Mouse (Mus musculus) heart, adult 11 months (tissue): ENCODE results near the gene A830031A19Rik.

ENCODE experiments used
- DNase-seq: peaks from one replicate; pipeline ENCODE4 v3.0.0; 2022

Gene A830031A19Rik

GRCm38 (mm10) chr11:24095236-24095635, 20.4 kb upstream of the A830031A19Rik start:
- DNase-seq = no peak

DNA sequence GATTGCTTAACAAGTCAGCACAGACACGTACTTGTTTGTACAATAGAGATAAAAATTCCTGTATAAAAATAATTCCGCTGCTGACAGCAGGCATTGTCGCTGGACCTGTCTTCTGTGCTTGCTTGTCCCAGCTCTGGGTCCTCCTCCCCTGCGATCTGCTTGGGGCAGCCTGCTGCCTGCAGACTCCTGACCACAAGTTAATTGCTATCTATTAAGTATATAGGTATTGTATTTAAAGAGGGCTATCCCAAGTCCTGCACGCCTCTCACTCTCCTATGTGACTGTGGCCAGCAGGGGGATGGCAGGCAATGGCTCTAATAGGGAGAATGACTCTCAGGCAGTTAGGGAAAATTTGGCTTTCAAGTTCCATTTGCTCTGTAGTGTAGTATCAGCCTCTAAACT, 19.2 kb upstream of the A830031A19Rik start:
- peak; percentile 73 for DNase-seq

GRCm38 (mm10) chr11:24092618-24093017, 17.8 kb upstream of the A830031A19Rik start:
- DNase-seq = peak; percentile 37

- peak; percentile 48 for DNase-seq
Measured at GRCm38 (mm10) chr11:24091393-24092080, 16.7 kb upstream of the A830031A19Rik start.

DNA sequence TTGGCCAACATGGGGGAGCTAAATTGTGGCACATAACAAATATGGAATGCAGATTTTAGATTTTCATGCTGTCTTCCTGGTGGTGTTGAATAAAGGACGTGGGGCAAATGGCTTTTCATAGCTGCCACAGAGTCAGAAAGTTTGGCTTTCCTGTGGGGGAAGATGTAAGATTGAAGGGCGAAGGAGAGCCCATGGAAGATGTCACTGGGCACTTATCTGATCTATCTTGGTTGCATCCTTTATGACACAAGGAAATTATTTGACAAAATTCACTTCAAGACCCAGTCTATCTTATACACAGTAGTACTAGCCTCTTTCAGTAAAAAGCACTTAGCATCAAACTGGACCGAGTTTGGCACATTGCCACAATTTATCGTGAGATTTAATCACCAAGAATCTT, 15.6 kb upstream of the A830031A19Rik start:
- no peak for DNase-seq

GRCm38 (mm10) chr11:24087069-24087468, 12.2 kb upstream of the A830031A19Rik start:
- DNase-seq = no peak

DNA sequence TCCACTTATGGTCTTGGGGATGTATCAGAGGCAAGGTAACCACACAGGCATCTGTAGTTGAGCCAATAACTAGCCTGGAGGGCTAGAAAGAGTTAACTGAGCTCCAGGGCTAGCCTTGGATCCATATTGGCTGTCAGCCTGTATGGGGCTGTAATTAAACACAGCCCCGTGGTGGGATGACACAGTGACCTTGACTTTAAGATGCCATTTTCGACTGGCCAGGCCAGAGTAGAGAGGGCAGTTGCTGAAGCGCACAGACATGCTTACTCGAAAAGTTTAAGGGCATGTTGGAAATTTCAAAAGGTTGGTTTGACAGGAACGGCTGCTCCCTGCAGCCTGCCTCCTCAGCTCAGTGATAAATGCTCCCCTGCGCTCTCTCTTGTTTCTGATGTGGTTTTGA, 11.1 kb upstream of the A830031A19Rik start:
- no peak for DNase-seq

DNA sequence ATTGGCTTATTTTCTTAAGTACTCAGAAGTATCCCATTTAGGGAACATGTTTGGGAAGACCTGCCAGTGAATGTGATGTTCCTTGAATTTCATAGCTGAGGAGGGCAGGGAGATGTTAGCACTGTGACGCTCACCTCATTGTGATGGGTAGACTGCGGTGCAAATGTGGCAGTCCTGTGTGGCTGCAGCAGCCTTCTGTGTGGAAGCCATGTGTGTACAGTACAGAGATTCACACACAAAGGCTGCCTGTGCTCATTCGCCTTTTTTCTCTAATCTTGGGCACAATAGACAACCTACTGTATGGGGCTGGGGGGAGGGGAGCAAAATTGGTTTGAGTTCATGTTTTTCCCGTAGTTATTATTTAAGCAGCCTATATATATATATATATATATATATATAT, 9.7 kb upstream of the A830031A19Rik start:
- DNase-seq = peak; percentile 42

DNA sequence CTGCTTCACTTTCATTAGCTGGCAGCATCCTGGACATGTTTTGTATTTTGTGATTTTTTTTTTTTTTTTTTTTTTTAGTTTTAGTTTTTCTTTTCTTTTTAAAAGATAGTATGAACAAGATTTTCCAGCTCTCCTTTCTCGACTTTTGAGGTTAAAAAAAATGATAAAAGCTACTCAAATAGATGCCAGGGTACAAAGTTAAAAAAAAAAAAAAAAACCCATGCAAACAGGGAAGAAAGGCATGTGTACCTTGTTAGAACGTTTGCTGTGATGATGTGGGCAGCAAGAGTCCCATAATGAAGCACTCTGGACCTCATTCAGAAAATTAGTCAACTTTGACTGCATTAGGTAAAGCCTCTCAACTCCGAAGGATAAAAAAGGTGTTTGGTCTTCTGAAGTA, 9.2 kb upstream of the A830031A19Rik start:
- DNase-seq = no peak

GRCm38 (mm10) chr11:24083423-24083822, 8.6 kb upstream of the A830031A19Rik start:
- no peak for DNase-seq

DNA sequence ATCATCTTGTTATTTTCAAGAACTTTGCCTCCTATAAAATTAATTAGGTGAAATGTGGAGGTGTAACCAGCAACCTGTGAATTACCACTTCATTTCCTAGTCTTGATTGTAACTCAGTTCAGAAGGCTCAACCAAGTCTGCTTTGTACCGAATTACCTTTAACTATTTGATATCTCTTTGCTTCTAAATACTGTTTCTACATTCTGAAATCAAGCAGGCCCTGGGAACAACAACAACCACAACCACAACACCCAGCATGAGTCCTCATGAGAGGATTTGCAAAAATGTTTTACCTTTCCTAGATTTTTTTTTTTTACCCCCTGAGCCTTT, 8.2 kb upstream of the A830031A19Rik start:
- DNase-seq = no peak

DNA sequence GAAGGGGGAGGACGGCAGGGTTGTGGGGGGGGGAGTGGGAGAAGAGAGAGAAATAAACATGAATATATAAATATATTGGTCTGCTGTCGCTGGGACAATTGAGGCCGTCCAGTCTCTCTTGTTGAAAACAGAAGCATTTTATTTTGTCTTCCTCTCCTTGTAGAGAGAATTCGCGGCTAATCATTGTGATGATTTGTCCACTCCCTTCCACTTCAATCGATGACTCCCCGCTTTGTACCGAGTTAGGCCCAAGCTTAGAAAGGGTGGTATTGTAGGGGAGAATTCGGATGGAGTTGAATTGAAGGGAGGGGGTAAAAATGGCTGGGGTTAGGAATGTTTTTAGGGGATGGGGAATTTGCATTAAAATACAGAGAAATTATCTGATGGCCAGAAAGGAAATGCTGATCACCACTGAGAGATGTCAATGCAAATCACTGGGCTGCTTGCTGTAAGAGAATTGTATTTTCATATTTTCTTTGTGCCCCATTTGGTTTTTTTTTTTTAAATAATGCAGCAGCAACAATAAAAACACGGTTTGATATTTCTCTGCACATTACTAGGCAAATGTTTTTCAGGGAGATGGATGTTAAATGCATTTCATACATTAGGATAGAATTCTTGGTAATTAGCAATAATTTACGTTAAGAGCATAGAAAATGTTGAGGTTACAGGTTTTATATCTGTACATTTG, 7.7 kb upstream of the A830031A19Rik start:
- DNase-seq = no peak

GRCm38 (mm10) chr11:24081687-24082384, 7.0 kb upstream of the A830031A19Rik start:
- DNase-seq = peak; percentile 81

DNA sequence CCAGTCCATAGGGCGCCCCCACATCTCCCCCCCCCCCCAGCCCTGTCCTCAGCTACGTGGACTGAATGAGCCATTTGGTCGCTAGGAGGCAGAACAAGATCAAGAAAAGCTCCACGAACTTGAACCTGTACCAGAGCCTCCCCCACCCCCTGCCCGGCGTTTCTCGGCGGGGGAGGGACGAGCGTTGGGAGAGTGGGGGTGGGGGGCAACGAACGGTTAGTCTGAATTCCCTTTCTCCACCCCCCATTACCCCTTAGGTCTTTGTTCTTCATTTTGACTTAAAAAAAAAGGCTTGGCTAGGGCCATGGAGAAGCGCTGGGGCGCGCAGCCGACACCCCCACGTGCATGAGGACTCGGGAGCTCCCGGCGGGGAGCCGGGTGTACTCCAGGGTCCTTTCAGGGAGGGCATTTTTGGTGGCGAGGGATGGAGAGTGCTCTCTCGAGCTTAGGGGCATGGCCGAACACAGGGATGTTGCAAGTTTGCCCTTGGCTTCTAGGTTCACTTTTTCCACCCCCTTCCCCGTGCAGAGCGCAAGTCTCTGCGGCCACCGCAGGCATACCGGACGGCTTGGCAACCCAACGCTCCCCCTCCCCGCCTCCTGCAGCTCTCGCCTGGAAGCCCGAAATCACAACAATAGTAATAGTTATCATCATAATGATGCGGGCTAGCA, 6.3 kb upstream of the A830031A19Rik start:
- DNase-seq = peak; percentile 93

- DNase-seq = peak; percentile 92
Measured at GRCm38 (mm10) chr11:24080541-24080940, 5.7 kb upstream of the A830031A19Rik start.

DNA sequence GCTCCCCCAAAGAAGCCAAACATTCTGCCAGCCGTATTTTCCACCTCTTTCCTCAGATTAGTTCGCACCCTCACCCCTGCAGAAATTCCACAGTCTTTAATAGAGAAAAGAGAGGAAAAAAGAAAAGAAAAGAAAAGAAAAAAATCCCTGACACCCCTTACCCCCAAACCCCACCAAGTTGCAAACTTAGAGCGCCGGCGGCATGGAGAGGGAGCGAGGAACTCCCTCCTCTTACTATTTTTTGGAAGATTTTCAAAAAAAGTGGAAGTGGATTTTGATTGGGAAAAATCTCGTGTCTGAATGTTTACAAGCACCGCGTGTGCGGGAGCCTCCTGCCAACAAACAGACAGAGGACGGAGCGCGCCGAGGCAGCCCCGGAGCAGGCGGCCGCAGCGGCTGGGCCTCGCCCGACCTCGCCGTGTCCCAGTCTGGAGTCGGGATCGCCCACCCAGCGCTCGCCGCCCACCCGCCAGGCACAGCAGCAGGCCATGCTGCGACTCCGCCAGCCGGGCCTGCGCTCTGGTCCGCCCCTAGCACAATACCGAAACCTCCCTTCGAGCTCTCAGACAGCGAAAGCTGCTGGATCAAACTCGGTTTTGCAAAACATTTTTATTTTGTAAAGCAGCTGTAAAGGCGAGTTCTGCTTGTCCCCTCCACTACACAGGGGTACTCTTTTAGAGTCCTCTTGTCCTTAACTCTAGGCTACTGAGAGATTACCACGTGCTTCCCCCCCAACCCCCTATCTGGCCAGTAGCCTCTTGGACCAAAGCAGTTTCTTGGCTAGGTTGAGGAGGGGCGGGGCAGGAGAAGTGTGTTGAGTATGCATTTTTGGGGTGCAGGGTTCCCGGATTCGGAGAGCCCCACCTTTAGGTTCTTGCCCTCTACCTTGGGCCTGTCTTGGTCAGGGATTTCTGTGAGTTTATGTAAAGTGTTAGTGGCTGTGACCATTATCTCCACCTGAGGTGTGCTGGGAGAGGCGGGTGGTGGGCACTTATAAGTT, 4.8 kb upstream of the A830031A19Rik start:
- DNase-seq = peak; percentile 88

DNA sequence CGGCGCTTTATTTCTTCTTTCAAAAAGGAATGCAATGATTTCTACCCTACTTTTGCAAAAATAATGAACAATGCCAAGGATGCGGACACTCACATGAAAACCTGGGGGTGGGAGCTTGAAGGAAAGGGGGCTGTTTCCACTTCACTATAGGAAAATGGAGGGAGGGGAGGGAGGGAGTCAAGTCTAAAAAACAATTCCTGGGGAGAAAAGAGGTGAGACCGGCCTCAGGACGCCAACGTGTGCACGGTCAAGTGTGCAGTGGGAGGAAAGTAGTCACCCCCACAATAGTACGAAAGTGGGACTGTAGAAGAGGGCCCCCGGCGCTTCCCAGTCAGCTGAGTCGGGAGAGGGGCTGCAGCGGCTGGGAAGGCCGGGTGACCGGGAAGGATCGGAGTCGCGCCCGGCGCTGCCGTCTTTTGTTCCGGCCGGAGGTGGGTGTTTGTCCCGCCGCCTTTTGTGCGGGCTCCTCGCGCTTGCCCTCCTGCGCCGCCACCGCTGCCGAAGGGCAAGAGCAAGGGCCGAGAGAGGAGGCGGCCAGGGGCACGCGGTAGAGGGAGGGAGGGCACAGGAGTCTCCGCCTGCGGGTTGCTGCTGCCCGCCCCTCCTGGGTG, 4.0 kb upstream of the A830031A19Rik start:
- peak; percentile 85 for DNase-seq

DNA sequence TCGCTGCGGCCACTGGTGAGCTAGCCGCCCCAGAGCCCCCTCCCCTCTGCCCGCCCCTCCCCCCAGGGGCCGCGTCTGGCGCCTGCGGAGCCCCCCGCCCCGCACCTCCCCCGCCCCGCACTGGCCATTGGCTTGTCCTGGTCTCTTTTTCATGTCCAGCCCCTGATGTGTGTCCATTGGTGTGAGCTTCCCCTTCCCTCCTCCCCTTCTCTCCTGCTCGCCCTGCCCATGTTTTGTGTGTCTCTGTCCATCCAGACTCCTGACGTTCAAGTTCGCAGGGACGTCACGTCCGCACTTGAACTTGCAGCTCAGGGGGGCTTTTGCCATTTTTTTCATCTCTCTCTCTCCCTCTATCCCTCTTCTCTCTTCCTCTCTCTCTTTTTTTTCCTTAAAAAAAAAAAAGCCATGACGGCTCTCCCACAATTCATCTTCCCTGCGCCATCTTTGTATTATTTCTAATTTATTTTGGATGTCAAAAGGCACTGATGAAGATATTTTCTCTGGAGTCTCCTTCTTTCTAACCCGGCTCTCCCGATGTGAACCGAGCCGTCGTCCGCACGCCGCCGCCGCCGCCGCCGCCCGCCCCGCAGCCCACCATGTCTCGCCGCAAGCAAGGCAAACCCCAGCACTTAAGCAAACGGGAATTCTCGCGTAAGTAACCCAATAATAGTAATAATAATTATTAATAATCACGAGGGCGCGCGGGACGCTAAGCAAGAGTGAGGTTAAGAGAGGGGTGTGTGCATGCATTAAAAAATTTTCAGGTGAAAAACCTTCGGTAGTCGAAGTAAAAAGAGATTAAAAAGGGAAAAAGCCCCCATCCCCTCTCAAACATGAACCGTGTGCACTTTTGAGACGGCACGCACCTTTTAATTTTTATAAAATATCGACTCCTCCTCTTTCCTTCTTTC, 3.2 kb upstream of the A830031A19Rik start, which contains the start of gene Bcl11a:
Gene Bcl11a, plus strand, starts transcription at position 262 of the 911 bp plus-strand sequence.
- peak; percentile 96 for DNase-seq

DNA sequence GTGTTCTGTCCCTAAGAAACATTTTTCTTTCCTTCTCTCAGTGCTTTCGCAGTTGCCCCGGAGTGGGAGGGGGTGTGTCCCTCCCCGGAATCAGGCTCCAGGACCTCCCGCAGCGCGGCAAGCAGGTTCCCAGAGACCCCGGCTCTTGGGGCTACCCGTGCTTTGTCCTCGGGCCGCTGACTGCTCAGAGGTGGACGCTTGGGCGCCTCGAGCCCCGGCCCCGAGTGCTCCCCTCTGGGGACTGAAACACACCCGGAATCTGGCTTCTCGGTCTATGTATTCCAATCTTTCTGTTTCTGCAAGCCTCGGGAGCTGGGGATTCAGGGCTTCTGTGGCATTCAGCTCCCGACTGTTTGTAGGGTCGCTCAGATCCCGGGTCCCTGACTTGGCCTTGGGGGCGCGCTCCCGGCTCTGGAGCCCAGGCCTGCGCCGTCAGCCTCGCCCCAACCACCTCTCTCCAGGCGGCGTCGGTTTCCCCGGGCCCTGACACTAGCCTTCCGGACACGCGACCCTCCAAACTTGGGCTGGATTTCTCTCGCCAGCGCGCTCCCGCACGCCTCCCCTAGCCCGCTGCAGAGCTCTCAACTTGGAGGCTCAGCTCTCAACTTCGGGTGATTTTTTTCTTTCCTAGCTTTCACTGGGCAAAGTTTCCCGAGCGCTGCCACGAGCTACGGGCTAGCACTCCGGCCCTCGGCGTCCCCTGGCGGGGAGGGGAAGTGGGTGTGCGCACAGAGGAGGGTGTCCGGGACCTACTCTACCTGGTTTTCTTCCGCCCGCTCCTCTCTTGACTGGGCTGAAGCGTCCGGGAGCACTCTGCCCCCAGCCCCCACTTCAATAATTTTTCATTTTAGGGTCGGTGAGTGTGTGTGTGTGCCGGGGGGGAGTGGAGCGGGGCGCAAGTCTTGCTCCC, 2.2 kb upstream of the A830031A19Rik start:
- DNase-seq = peak; percentile 94
